13 mouse cellular contexts compared by ENCODE assay signal in the genomic region with DNA sequence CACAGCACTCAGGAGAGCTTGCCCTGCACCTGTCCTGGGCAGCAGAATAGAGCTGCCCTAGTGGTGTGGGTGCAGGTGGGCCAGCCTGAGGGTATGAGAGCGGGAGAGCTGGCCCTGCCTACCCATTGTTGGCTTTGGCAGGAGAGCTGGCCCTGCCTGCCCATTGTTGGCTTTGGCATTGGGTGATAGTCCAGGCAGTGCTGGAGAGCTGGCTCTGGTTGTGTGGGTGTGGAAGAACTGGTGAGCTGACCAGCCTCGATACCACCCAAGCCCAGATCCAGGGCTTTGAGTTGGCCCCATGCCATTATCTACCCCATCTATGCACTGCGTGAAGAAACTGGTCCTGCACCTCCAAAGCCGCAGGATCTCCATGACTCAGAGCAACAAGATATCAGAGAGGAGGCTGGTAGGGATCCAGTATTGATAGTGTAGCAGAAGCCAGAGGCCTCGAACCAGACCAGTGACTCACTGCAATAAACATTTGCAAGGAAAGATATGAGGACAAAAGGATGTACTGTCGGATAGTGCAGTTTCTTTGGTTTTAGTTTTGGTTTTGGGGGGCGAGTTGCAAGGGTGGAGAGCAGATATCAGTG.
DNase-seq lines count a peak whose midpoint lies in the region; ATAC-seq lines count a peak whose summit lies in the region.
"Had no signal": no experiment of that assay in that cellular context is flagged by ENCODE, and none has a peak within 500 bp of the region (broad histone marks: within the 10 kb centered on the region; RNA-seq: fewer than 3 reads in every experiment).

No protein-coding gene starts in this region.

- no peaks in the 10 kb centered on the region for H3K4me1 ChIP-seq in midbrain, embryonic 16.5 days (ENCODE audit: control insufficient read depth, insufficient read depth, low read length)
- H3K4me1 ChIP-seq in midbrain, embryonic 14.5 days (ENCODE audit: control insufficient read depth, insufficient read depth, low read length): no peaks in the 10 kb centered on the region
- no peaks in the 10 kb centered on the region for H3K4me1 ChIP-seq in stomach, embryonic 16.5 days (ENCODE audit: control insufficient read depth, insufficient read depth, low read length)

- 94% methylated on average over 7 of the region's 7 CpGs for WGBS in midbrain, embryonic 16.5 days
- 97% methylated on average over 7 of the region's 7 CpGs for WGBS in midbrain, embryonic 14.5 days
- WGBS in stomach, embryonic 16.5 days: 80% methylated on average over 7 of the region's 7 CpGs

- no peak for DNase-seq in cerebellum, adult 11 months
- no peak for DNase-seq in midbrain, embryonic 14.5 days
- no peak for DNase-seq in urinary bladder, postnatal 10 days (ENCODE audit: low spot score)
- no peak for DNase-seq in spleen, postnatal 4 days (ENCODE audit: low spot score in 2 of 2)
- DNase-seq: retina, postnatal 1 day had no signal

- H3K9ac ChIP-seq in midbrain, embryonic 16.5 days (ENCODE audit: low read depth, low read length): no peak overlapping the region
- no peak overlapping the region for H3K9ac ChIP-seq in midbrain, embryonic 14.5 days (replicated peaks; ENCODE audit: low read length)
- no peak overlapping the region for H3K9ac ChIP-seq in stomach, embryonic 16.5 days (ENCODE audit: low read length)
- H3K9ac ChIP-seq: lung, embryonic 15.5 days had no signal

- ATAC-seq in cerebellum, adult (ENCODE audit: insufficient number of reproducible peaks, low FRiP score, low TSS enrichment): peak; percentile 79
- peak; percentile 17; the same call in 1 of the 2 replicates for ATAC-seq in midbrain, embryonic 16.5 days
- no peak; the same call in 1 of the 2 replicates for ATAC-seq in midbrain, embryonic 14.5 days (ENCODE audit: low FRiP score, low TSS enrichment)
- 0 out of 2 replicates have a peak, but pooled peaks have one; percentile 14 for ATAC-seq in erythroid progenitor cell, adult 5-6 weeks (replicated peaks; ENCODE audit: low FRiP score, poor library complexity, severe bottlenecking)
- peak; percentile 47; the same call in 1 of the 2 replicates for ATAC-seq in stomach, embryonic 16.5 days (ENCODE audit: insufficient read depth, low FRiP score)
- ATAC-seq: activated CD4-positive, CD25-positive, alpha-beta regulatory T cell, adult 4 months; CD4-positive, CD25-positive, alpha-beta regulatory T cell, adult 4 months had no signal

- no peaks in the 10 kb centered on the region for H3K9me3 ChIP-seq in midbrain, embryonic 16.5 days (replicated peaks; ENCODE audit: control insufficient read depth, low read length, poor library complexity, severe bottlenecking)
- H3K9me3 ChIP-seq in midbrain, embryonic 14.5 days (ENCODE audit: control insufficient read depth, low read length): no peaks in the 10 kb centered on the region
- H3K9me3 ChIP-seq in stomach, embryonic 16.5 days (replicated peaks; ENCODE audit: control insufficient read depth, low read length): no peaks in the 10 kb centered on the region
- H3K9me3 ChIP-seq: lung, embryonic 15.5 days had no signal

- no peaks in the 10 kb centered on the region for H3K27me3 ChIP-seq in midbrain, embryonic 16.5 days (ENCODE audit: control insufficient read depth, insufficient read depth, low read depth, low read length)
- no peaks in the 10 kb centered on the region for H3K27me3 ChIP-seq in midbrain, embryonic 14.5 days (ENCODE audit: control insufficient read depth, insufficient read depth, low read length)
- no peaks in the 10 kb centered on the region for H3K27me3 ChIP-seq in stomach, embryonic 16.5 days (ENCODE audit: control insufficient read depth, insufficient read depth, low read length)
- H3K27me3 ChIP-seq: lung, embryonic 15.5 days had no signal

- no peak overlapping the region for H3K4me3 ChIP-seq in midbrain, embryonic 16.5 days (ENCODE audit: low read depth, low read length)
- H3K4me3 ChIP-seq in midbrain, embryonic 14.5 days (replicated peaks; ENCODE audit: low read depth, low read length): no peak overlapping the region
- no peak overlapping the region for H3K4me3 ChIP-seq in stomach, embryonic 16.5 days (replicated peaks; ENCODE audit: low read length)
- H3K4me3 ChIP-seq: left cerebral cortex, adult 2 months; lung, embryonic 15.5 days had no signal

- H3K4me2 ChIP-seq in midbrain, embryonic 16.5 days (ENCODE audit: low read length): no peak overlapping the region
- H3K4me2 ChIP-seq in midbrain, embryonic 14.5 days (ENCODE audit: low read length): no peak overlapping the region
- H3K4me2 ChIP-seq in stomach, embryonic 16.5 days (ENCODE audit: low read depth, low read length): no peak overlapping the region
- H3K4me2 ChIP-seq: lung, embryonic 15.5 days had no signal

- H3K36me3 ChIP-seq in midbrain, embryonic 16.5 days (ENCODE audit: control insufficient read depth, insufficient read depth, low read length): peaks cover 6% of the 10 kb centered on the region
- peaks cover 8% of the 10 kb centered on the region; the same call in 1 of the 2 replicates for H3K36me3 ChIP-seq in midbrain, embryonic 14.5 days (ENCODE audit: control insufficient read depth, insufficient read depth, low read length)
- no peaks in the 10 kb centered on the region for H3K36me3 ChIP-seq in stomach, embryonic 16.5 days (ENCODE audit: control insufficient read depth, insufficient read depth, low read length)
- H3K36me3 ChIP-seq: lung, embryonic 15.5 days had no signal

- H3K27ac ChIP-seq in midbrain, embryonic 16.5 days (ENCODE audit: low read length): no peak overlapping the region
- no peak overlapping the region for H3K27ac ChIP-seq in midbrain, embryonic 14.5 days (replicated peaks; ENCODE audit: low read depth, low read length)
- H3K27ac ChIP-seq in stomach, embryonic 16.5 days (ENCODE audit: low read length): no peak overlapping the region
- H3K27ac ChIP-seq: left cerebral cortex, adult 2 months; lung, embryonic 15.5 days had no signal
